Mouse (Mus musculus): ENCODE results near the gene Carmil1.

DNA sequence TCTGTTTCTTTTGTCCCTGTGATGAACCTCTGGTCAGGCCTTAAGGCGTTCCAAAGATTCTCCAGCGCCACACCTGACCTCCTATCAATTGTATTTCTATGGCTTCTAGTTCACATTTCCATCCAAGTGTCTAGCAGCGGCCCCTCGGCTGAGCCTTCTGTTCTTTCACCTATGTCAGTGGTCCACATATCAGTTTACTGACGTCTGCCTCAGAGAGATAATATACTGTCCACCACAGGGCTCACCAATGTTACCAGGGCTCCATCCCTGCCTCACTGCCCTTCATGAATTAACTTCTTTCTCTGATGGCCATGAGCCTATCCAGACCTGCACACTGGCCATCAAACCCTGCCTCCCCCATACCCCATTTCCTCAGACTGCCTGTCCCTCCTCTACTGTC is 149.3 kb downstream of the Carmil1 start:
- TF ChIP-seq RAD21 (IDR thresholded peaks at IDR 0.05; ENCODE audit: low read depth, low read length) (no peak), ZMIZ1 (IDR thresholded peaks at IDR 0.05; ENCODE audit: low read depth, low read length) (no peak), EP300 (IDR thresholded peaks at IDR 0.05; ENCODE audit: low read depth in 1 of 2, low read length in 2 of 2) (no peak), ZNF384 (IDR thresholded peaks at IDR 0.05; ENCODE audit: low read depth, low read length) (no peak)

Data from MEL (cell line).